Comparison of ENCODE assay signal across 9 mouse cellular contexts in the genomic region with DNA sequence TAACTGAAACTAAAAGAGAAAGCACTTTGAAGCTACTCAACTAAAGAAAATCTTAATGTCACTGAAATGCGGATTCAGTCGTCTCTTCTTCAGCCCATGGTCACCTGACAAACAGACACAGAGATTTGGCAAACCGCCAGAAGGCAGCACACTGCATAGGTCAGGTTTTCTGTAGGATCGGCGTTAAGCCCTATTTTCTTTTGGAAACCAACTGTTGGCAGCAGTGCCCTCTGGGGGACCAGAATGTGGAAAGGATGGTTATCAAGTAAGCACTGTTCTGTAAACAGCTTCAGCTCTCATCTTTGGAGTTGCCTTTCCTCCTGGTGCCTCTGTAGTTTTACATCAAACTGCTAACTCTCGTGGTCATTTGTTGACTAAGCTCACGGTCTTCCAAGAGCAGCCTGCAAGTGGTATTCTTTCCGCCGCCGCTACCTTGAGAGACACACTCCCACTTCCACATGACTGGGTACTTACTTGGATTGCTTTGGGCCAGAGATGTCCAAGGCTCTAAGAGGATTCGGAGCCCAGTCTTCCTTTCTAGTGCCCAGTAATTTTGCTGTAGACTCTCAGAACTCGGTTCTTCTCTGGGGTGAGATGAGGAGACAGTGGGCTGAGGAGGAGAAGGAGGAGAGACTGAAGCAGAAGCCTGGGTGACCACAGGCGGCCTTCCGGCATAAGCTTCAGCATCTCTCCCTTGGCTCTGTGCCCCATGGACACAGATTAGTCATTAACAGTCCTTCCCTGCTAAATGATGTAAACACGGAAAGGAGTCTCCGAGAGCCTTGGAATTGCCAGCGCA. TPM values are rescaled to one million over a fixed set of nuclear protein-coding genes. Genes with fewer than 3 reads are reported as not detected.
DNase-seq lines count a peak whose midpoint lies in the region; ATAC-seq lines count a peak whose summit lies in the region.
"Had no signal": no experiment of that assay in that cellular context is flagged by ENCODE, and none has a peak within 500 bp of the region (broad histone marks: within the 10 kb centered on the region; RNA-seq: fewer than 3 reads in every experiment).

A gene (minus strand): TSS at position 657 of the 799 bp plus-strand sequence.

- no peaks in the 10 kb centered on the region for H3K4me1 ChIP-seq in midbrain, embryonic 14.5 days (ENCODE audit: control insufficient read depth, insufficient read depth, low read length)
- no peaks in the 10 kb centered on the region for H3K4me1 ChIP-seq in midbrain, embryonic 13.5 days (replicated peaks)
- peaks cover 6% of the 10 kb centered on the region; the same call in 1 of the 2 replicates for H3K4me1 ChIP-seq in intestine, embryonic 14.5 days (replicated peaks; ENCODE audit: control insufficient read depth, insufficient read depth, low read length)
- peaks cover 18% of the 10 kb centered on the region; the same call in 1 of the 2 replicates for H3K4me1 ChIP-seq in forebrain, embryonic 13.5 days

- ATAC-seq in midbrain, embryonic 14.5 days (ENCODE audit: low FRiP score, low TSS enrichment): no peak
- ATAC-seq in midbrain, embryonic 13.5 days: no peak
- ATAC-seq in intestine, embryonic 14.5 days (replicated peaks; ENCODE audit: low FRiP score, low TSS enrichment, low read depth): no peak
- no peak for ATAC-seq in forebrain, embryonic 13.5 days

- WGBS in midbrain, embryonic 14.5 days: 77% methylated on average over 17 of the region's 17 CpGs
- WGBS in midbrain, embryonic 13.5 days: 82% methylated on average over 17 of the region's 17 CpGs
- WGBS in intestine, embryonic 14.5 days: 53% methylated on average over 17 of the region's 17 CpGs
- 74% methylated on average over 17 of the region's 17 CpGs for WGBS in forebrain, embryonic 13.5 days

- H3K4me3 ChIP-seq in midbrain, embryonic 14.5 days (replicated peaks; ENCODE audit: low read depth, low read length): no peak within 1 kb of the TSS
- H3K4me3 ChIP-seq in midbrain, embryonic 13.5 days (replicated peaks): no peak within 1 kb of the TSS
- H3K4me3 ChIP-seq in intestine, embryonic 14.5 days (ENCODE audit: low read depth, low read length): no peak within 1 kb of the TSS
- H3K4me3 ChIP-seq in forebrain, embryonic 13.5 days: no peak within 1 kb of the TSS
- H3K4me3 ChIP-seq: hindbrain, embryonic 15.5 days had no signal

- H3K9me3 ChIP-seq in midbrain, embryonic 14.5 days (ENCODE audit: control insufficient read depth, low read length): no peaks in the 10 kb centered on the region
- H3K9me3 ChIP-seq in midbrain, embryonic 13.5 days: no peaks in the 10 kb centered on the region
- no peaks in the 10 kb centered on the region for H3K9me3 ChIP-seq in intestine, embryonic 14.5 days (ENCODE audit: control insufficient read depth, low read length)
- no peaks in the 10 kb centered on the region for H3K9me3 ChIP-seq in forebrain, embryonic 13.5 days (replicated peaks)
- H3K9me3 ChIP-seq: hindbrain, embryonic 15.5 days had no signal

- no peak within 1 kb of the TSS for H3K9ac ChIP-seq in midbrain, embryonic 14.5 days (replicated peaks; ENCODE audit: low read length)
- H3K9ac ChIP-seq in midbrain, embryonic 13.5 days (replicated peaks): no peak within 1 kb of the TSS
- H3K9ac ChIP-seq in intestine, embryonic 14.5 days (ENCODE audit: low read length): no peak within 1 kb of the TSS
- H3K9ac ChIP-seq in forebrain, embryonic 13.5 days: no peak within 1 kb of the TSS
- H3K9ac ChIP-seq: hindbrain, embryonic 15.5 days had no signal

- DNase-seq in midbrain, embryonic 14.5 days: peak; percentile 63
- DNase-seq in cerebellum, adult 18-20 months: peak; percentile 61 to 62
- DNase-seq in intestine, embryonic 14.5 days (ENCODE audit: low spot score): no peak
- DNase-seq in lung, postnatal 10 days: peak; percentile 74
- DNase-seq in thymus, postnatal 0 days (ENCODE audit: low spot score): no peak
- DNase-seq in spleen, postnatal 36 days (ENCODE audit: low spot score in 2 of 2): no peak

- H3K27me3 ChIP-seq in midbrain, embryonic 14.5 days (ENCODE audit: control insufficient read depth, insufficient read depth, low read length): no peaks in the 10 kb centered on the region
- H3K27me3 ChIP-seq in midbrain, embryonic 13.5 days: no peaks in the 10 kb centered on the region
- H3K27me3 ChIP-seq in intestine, embryonic 14.5 days (replicated peaks; ENCODE audit: control insufficient read depth, insufficient read depth, low read length): no peaks in the 10 kb centered on the region
- no peaks in the 10 kb centered on the region for H3K27me3 ChIP-seq in forebrain, embryonic 13.5 days
- H3K27me3 ChIP-seq: hindbrain, embryonic 15.5 days had no signal

- no peak within 1 kb of the TSS for H3K27ac ChIP-seq in midbrain, embryonic 14.5 days (replicated peaks; ENCODE audit: low read depth, low read length)
- no peak within 1 kb of the TSS for H3K27ac ChIP-seq in midbrain, embryonic 13.5 days
- H3K27ac ChIP-seq in intestine, embryonic 14.5 days (ENCODE audit: low read depth): no peak within 1 kb of the TSS
- H3K27ac ChIP-seq in forebrain, embryonic 13.5 days: no peak within 1 kb of the TSS
- H3K27ac ChIP-seq: hindbrain, embryonic 15.5 days had no signal

- H3K4me2 ChIP-seq in midbrain, embryonic 14.5 days (ENCODE audit: low read length): no peak within 1 kb of the TSS
- no peak within 1 kb of the TSS for H3K4me2 ChIP-seq in midbrain, embryonic 13.5 days (replicated peaks)
- peak within 1 kb of the TSS; percentile 18; the same call in 1 of the 2 replicates for H3K4me2 ChIP-seq in intestine, embryonic 14.5 days (ENCODE audit: low read length)
- no peak within 1 kb of the TSS for H3K4me2 ChIP-seq in forebrain, embryonic 13.5 days
- H3K4me2 ChIP-seq: hindbrain, embryonic 15.5 days had no signal

- H3K36me3 ChIP-seq in midbrain, embryonic 14.5 days (ENCODE audit: control insufficient read depth, insufficient read depth, low read length): no peaks in the 10 kb centered on the region
- H3K36me3 ChIP-seq in midbrain, embryonic 13.5 days: no peaks in the 10 kb centered on the region
- no peaks in the 10 kb centered on the region for H3K36me3 ChIP-seq in intestine, embryonic 14.5 days (ENCODE audit: control insufficient read depth, insufficient read depth, low read length)
- no peaks in the 10 kb centered on the region for H3K36me3 ChIP-seq in forebrain, embryonic 13.5 days (ENCODE audit: poor library complexity, severe bottlenecking)
- H3K36me3 ChIP-seq: hindbrain, embryonic 15.5 days had no signal

RNA-seq across cellular contexts. Expression of the gene that starts here (rescaled TPM):
- not detected in 2 replicates for polyA plus RNA-seq in midbrain, embryonic 14.5 days (2014; fragmentation: Nextera tagmentation; extraction: Ambion mirVana)
- 0.13 TPM in 1 of 2 replicates, not detected in the other for polyA plus RNA-seq in midbrain, embryonic 13.5 days (2015; fragmentation: Nextera tagmentation; extraction: Ambion mirVana)
- polyA plus RNA-seq in intestine, embryonic 14.5 days (2014; fragmentation: Nextera tagmentation; extraction: Ambion mirVana): 16.2 and 17.8 TPM in 2 replicates
- polyA plus RNA-seq in forebrain, embryonic 13.5 days (2015; fragmentation: Nextera tagmentation; extraction: Ambion mirVana): 0.10 TPM in 1 of 2 replicates, not detected in the other
- 0.20 and 0.30 TPM in 2 replicates for polyA plus RNA-seq in thymus, postnatal 0 days (2015; fragmentation: Nextera tagmentation; extraction: Ambion mirVana)
- polyA plus RNA-seq: hindbrain, embryonic 15.5 days had no signal

Comparison
In these comparisons a context has a peak if more than half of its experiments do, and no peak if none do; other contexts are left out.
1. RNA of the gene that starts here (polyA plus RNA-seq): 16.2 to 17.8 TPM in intestine, embryonic 14.5 days; 0.20 to 0.30 TPM in thymus, postnatal 0 days, 0.10 TPM in forebrain, embryonic 13.5 days, 0.13 TPM in midbrain, embryonic 13.5 days and not detected in midbrain, embryonic 14.5 days; every median in the first group is over 10 times any median in the second.
2. Peak in DNase-seq in midbrain, embryonic 14.5 days; RNA of the gene not detected or under 1 TPM.
3. DNase-seq: peak in cerebellum, adult 18-20 months (2 of 2) and lung, postnatal 10 days (single experiment); none in intestine, embryonic 14.5 days (single experiment), thymus, postnatal 0 days (single experiment) and spleen, postnatal 36 days (0 of 2).